Mouse (Mus musculus) NIH3T3 (cell line): ENCODE measurements around the gene Smarcd1.
"Not testable (repeated sequence)": the region's sequence is repeated elsewhere in the genome, so short reads cannot be mapped to it uniquely, and the experiment has no call there.

Experiments
- DNase-seq: peaks from one replicate; pipeline ENCODE4 v3.0.0-alpha.2; 2012; ENCODE audit warnings: low read depth

Smarcd1 gene

GRCm38 (mm10) chr15:99714858-99715257 lies 12.9 kb downstream of the Smarcd1 start:
- DNase-seq, result peak; percentile 83

DNA sequence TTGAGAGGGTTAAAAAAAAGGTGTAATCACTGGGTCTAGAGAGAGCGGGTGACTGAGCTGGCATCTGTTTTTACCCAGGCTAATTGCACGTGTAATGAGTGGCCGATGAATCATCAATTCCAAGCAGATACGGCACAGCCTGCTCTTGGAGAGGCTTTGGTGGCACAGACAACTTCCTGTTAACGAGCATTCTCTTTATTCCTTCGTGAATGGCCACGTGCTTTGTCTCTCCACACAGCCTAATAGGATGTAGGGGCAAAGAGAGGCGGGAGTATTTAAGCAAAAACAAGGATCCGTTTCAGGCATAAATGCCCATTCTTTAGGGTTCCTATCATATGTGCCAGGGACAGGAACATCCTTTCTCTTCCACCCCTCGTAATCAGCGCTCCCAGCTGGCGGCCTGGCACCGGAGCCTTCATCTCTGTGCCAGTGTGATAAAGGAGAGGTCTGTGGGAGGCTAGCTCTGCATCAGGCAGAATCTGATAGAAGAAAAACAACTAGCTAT lies 13.5 kb downstream of the Smarcd1 start:
- no peak for DNase-seq

DNA sequence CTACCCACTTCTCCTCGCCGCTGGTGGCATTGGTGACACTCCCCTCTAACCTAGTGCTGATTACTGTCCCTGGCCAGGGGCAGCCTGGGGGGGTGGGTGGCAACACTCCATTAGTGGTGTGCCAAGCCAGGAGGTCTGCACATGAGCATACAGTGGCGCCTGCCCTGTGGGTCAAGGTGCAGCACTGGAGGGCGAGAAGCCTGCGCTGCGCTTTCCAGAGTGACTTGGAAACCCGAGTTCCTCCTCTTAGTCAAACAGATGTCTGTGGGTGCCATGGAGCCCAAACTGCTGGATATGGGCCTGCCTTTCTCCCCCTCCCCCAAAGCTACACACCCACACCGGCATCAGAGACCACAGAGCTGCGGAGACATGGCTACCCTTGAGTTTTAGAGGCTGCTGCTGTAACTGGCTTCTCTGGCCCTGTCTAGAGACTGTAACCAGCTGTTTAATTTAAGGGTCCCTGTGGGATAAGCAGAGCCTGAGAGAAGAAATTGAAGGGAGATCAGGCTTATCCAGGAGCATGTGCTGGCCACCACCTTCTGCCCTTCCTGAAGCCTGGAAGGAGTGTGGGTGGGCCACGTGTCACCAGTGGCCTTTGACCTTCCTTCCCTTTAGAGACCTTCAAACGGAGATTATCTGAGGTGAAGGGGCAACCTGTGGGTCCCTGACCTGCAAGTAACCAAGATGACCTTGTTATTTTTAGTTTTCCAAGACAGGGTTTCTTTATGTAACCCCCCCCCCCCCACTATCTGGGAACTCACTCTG lies 14.2 kb downstream of the Smarcd1 start:
- DNase-seq, result no peak

DNA sequence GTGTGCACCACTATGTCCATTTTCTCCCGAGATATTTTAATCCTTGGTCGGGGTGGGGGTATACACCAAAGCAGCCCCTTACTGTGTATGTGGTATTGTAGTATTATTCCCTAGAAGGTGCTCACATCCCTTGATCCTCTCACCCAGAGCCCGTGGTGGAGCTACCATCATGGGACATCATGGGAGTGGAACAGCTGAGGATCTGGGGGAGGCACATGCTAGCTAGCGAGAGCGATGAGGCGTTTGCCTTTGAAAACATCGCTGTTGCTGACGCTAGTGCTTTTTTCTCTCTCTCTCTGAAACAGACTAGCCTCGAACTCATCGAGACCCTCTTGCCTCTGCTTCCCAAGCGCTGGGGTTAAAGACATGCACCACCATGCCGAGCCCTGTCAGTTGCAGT lies 14.9 kb downstream of the Smarcd1 start:
- DNase-seq, result no peak

GRCm38 (mm10) chr15:99717386-99718334 lies 15.7 kb downstream of the Smarcd1 start, which contains the start of gene Gpd1:
Gene Gpd1, plus strand, starts transcription at chr15:99717515.
- DNase-seq, result no peak

- no peak for DNase-seq
Observed at GRCm38 (mm10) chr15:99718461-99719021, 16.6 kb downstream of the Smarcd1 start.

DNA sequence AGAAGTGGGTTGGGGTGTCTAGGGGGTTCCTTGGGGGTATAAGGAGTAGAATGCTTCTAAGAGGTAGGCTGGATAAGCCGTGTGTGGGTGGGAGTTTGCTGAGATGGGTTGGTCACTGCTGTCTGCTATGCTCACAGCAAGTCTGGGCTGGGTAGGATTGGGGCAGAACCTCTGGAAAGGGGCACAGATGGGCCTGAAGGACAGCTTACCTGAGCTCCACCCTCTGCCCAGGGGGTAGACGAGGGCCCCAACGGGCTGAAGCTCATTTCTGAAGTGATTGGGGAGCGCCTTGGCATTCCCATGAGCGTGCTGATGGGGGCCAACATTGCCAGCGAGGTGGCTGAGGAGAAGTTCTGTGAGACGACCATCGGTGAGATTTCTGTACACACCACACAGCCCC lies 17.9 kb downstream of the Smarcd1 start:
- no peak for DNase-seq

DNA sequence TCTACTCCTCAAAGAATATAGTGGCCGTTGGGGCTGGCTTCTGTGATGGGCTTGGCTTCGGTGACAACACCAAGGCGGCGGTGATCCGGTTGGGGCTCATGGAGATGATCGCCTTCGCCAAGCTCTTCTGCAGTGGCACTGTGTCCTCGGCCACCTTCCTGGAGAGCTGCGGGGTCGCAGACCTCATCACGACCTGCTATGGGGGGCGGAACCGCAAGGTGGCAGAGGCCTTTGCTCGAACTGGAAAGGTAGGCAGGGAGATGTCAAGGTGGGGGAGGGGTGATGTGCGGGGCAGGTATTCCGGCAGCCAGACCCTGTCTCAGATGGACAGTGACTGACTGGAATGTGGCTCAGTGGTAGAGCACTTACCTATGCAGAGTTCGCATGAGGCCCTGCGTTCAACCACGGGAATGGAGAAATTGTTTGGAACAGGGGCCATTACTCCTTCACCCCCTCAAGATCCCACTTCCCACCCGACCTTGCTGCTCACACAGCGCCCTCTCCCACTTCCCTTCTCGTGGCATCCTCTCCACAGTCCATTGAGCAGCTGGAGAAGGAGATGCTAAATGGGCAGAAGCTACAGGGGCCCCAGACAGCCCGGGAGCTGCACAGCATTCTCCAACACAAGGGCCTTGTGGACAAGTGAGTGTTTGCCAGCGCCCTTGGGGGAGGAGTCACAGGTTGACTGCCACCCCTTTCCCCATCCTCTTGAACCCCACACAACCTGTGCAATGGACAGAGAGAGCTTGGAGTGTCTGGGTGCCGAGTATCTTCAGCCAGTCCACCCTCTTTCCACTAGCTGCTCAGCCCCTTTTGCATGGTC lies 20.2 kb downstream of the Smarcd1 start:
- no peak for DNase-seq

GRCm38 (mm10) chr15:99723120-99723514 lies 21.2 kb downstream of the Smarcd1 start:
- DNase-seq, result no peak

DNA sequence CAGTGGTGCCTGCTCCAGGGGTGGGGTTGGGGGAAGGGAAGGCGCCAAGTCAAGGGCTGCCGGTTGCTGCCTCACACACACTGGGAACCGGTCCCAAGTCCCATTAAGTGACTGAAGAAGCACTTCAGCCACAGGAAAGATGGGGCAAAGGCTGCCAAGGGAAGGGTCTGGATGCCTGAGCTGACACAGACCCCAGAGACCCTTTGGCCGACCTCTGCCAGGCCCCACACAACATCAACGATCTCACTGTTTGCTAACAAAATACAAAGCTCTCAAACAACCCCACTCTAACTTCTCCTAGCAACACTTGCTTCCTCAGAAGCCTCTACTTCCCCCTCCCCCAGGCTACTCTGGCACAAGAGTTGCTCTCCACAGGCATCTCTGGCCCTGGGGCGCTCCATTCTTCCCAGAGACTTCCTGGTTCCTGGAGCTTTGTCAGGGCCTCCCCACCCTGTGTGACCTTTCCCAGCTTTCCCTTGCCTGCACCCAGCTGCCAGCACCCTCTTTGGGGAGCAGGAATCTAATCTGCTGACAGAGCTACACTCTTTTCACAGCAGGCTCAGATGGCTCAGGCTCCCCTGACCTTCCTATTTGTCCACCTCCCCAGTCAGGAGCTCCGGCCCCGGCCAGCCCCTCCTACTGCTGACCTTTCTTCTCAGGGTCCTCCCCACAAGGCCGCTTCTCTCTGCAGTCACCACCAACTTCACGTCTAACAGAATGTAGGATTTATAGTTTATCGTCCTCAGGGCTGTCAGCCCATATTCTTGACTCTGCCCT lies 21.8 kb downstream of the Smarcd1 start:
- DNase-seq, result peak; percentile 73

- DNase-seq, result peak; percentile 74
Observed at GRCm38 (mm10) chr15:99724292-99725021, 22.5 kb downstream of the Smarcd1 start.

DNA sequence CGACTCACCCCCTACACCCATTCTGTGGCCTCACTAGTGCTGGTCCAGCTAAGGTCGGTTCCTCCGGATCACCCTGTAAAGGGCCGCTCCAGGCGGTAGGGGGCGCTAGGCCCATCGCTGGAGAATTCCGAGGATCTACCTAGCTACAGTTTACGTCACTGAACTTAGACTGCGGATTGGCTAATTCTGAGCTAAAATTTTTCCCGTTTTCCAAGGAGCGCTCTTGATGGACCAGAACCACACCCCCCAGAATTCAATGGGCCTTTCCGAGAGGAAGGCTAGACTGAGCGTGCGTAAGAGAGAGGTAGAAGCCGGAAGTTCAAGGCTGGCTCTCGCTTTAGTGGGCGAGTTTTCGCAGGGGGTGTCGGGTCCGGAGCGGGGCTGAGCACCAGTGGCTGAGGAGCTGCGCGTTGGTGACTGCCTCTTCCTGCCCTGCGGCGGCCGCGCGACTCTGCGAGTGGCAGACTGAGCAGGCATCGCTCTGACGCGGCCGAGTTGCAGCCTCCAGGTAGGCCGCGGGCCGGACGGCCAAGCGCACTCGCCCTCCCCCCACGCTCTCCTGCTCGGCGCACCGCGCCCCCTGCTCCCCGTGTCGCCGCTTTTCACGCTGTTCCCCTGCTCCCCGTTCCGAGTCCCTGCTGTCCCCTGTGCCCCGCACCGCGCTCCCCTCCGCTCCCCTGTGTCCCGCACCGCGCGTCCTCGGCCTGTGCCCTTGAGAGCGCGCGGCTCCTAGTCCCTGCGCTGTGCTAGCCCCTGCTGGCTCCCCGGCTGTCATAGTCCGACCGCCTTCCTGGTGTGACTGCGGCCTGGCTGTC lies 23.6 kb downstream of the Smarcd1 start, which contains the start of gene Cox14:
Cox14 (plus strand) TSS at position 278 of the 815 bp plus-strand sequence.
- peak; percentile 98 for DNase-seq

- DNase-seq, result peak; percentile 13
Observed at GRCm38 (mm10) chr15:99726549-99726948, 24.6 kb downstream of the Smarcd1 start.

DNA sequence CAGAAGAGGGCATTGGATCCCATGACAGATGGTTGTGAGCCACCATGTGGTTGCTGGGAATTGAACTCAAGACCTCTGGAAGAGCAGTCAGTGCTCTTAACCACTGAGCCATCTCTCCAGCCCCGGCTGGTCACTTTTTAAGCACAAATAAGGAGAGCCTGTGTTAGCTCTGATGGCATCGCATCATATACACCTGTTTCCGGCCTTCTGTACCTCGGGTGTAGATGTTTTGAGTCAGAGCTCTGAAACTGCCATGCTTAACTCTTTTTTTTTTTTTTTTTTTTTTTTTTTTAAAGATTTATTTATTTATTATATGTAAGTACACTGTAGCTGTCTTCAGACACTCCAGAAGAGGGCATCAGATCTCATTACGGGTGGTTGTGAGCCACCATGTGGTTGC lies 25.1 kb downstream of the Smarcd1 start:
- not testable (repeated sequence) for DNase-seq

DNA sequence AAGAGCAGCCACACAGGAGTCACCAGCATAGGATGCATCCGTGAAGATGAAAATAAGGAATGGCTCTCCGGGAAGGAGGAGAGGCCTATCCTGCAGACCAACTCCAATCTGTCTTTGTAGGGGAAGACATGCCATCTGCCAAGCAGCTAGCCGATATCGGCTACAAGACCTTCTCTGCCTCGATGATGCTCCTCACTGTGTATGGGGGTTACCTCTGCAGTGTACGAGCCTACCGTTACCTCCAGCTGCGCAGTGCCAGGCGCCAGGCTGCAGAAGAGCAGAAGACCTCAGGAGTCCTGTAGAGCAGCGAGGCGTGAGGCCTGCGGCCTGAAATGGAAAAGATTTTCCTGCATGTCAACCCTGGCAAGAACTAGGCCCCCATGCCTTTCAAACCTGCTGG lies 25.6 kb downstream of the Smarcd1 start:
- no peak for DNase-seq

- no peak for DNase-seq
Observed at GRCm38 (mm10) chr15:99728211-99728610, 26.3 kb downstream of the Smarcd1 start.

- no peak for DNase-seq
Observed at GRCm38 (mm10) chr15:99729056-99729783, 27.3 kb downstream of the Smarcd1 start.

DNA sequence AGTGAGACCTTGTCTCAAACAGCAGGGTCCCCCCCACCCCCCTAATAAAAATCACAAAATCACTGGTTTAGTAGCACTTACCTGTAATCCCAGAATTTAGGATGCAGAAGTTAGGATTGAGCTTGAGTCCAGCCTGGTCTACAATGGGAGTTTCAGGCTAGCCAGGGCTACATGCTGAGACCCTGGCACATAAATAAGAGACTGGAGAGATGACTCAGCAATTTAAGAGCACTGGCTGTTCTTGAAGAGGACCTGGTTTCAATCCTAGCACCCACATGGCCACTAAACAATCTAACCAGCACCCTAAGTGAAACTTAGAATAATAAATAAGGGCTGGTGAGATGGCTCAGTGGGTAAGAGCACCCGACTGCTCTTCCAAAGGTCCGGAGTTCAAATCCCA lies 29.2 kb downstream of the Smarcd1 start:
- DNase-seq, result no peak
